Mouse (Mus musculus) neutrophil, adult 5-6 weeks (primary cell): ENCODE measurements around the gene Rbm12b1. TPM values are rescaled to one million over a fixed set of nuclear protein-coding genes. Genes with fewer than 3 reads are reported as not detected.
"Not testable (repeated sequence)": the region's sequence is repeated elsewhere in the genome, so short reads cannot be mapped to it uniquely, and the experiment has no call there.

Experiments
- ATAC-seq: fragments of 151-379, 151-347 bp; 2 replicates; pipeline ENCODE4 v1.8.0; 2017; ENCODE audit warnings: mild to moderate bottlenecking, moderate TSS enrichment; ENCODE audit not compliant: insufficient number of reproducible peaks, poor library complexity, low FRiP score, severe bottlenecking; ENCODE audit errors: extremely low read depth
- total RNA-seq: library from RNA; stranded (forward); fragments of 200-1000 nt; gene quantifications from 2 replicates; pipeline ENCODE4 v1.2.3, GENCODE M21; 2017

The Rbm12b1 gene
- total RNA-seq: 30.6 and 32.0 TPM in 2 replicates

GRCm38 (mm10) chr4:12140141-12140567 is at the start of gene Rbm12b1:
Rbm12b1 (plus strand) TSS chr4:12140264.
- peak; percentile 95 for ATAC-seq

GRCm38 (mm10) chr4:12140592-12141062 is 563 bp downstream of the Rbm12b1 start:
- ATAC-seq: peak; percentile 39; the same call in 1 of the 2 replicates

GRCm38 (mm10) chr4:12141516-12141915 is 1.5 kb downstream of the Rbm12b1 start:
- not testable (repeated sequence) for ATAC-seq

GRCm38 (mm10) chr4:12147660-12148059 is 7.6 kb downstream of the Rbm12b1 start:
- no peak for ATAC-seq

- no peak for ATAC-seq
Observed at GRCm38 (mm10) chr4:12170986-12171317, 30.9 kb downstream of the Rbm12b1 start.

- no peak for ATAC-seq
Observed at GRCm38 (mm10) chr4:12171318-12172091, 31.4 kb downstream of the Rbm12b1 start, which contains the start of gene Fam92a. Fam92a (minus strand) TSS chr4:12172015.

GRCm38 (mm10) chr4:12178992-12179391 is 38.9 kb downstream of the Rbm12b1 start:
- ATAC-seq: no peak

Other genes starting within 250 kb of the Rbm12b1 start
- not detected in 2 replicates for gene Gm10604, start 159.0 kb upstream of the Rbm12b1 start, total RNA-seq
- 54.1 and 61.1 TPM in 2 replicates for gene Rbm12b2, start 50.8 kb upstream of the Rbm12b1 start, total RNA-seq
- gene Fam92a, start 31.8 kb downstream of the Rbm12b1 start, total RNA-seq: 0.98 and 5.9 TPM in 2 replicates